Mouse (Mus musculus): ENCODE results near the gene Rab2b. TPM values are rescaled to one million over a fixed set of nuclear protein-coding genes. Genes with fewer than 3 reads are reported as not detected.
"Not testable (repeated sequence)": the region's sequence is repeated elsewhere in the genome, so short reads cannot be mapped to it uniquely, and the experiment has no call there.

Rab2b gene
- polyA plus RNA-seq, 1 experiment from 2014 or later, result 27.5 TPM

DNA sequence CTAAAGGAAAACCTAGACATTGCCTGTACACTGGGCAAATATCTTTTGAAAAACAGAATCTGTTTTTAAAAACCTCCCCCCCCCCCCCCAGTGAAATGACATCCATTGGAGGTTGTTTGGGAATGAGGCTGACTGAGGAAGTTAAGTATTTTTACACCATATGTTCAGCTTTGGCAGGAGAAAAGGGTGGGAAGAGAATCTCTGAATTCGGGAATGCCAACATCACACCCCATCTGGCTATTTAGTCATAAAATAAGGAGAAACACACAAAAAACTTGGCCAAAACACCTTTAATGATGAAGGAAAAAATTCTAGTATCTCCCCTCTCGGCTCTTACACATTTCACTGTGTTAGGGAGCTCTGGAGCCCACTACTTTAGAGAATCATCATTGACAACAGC is 31.6 kb upstream of the Rab2b start:
- peaks cover 48% of the 10 kb centered on the region for H3K4me1 ChIP-seq
- no peak overlapping the region for H3K27ac ChIP-seq (replicated peaks)
- H3K4me3 ChIP-seq, result 0 out of 2 replicates have a peak overlapping the region, but pooled peaks have one; percentile 34
- H3K36me3 ChIP-seq, result peaks cover 82% of the 10 kb centered on the region
- DNase-seq (ENCODE audit: low spot score), result no peak
- no peaks in the 10 kb centered on the region for H3K27me3 ChIP-seq (ENCODE audit: low read depth, poor library complexity, severe bottlenecking)
- 96% methylated on average over 2 of the region's 2 CpGs for WGBS
- peaks cover 6% of the 10 kb centered on the region; the same call in 1 of the 2 replicates for H3K9me3 ChIP-seq (replicated peaks)

DNA sequence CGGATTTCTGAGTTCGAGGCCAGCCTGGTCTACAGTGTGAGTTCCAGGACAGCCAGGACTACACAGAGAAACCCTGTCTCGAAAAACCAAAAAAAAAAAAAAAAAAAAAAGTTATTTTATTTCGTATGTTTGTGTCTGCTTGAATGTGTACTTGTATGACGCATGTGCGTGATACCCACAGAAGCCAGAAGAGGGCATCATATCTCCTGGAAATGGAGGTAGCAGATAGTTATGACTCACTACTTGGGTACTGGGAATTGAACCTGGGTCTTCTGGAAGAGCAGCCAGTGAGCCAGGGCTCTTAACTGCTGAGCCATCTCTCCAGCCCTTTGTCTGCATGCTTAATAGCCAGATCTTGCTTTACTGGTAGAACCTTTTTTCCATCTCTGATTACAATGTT is 31.0 kb upstream of the Rab2b start:
- not testable (repeated sequence) for DNase-seq (ENCODE audit: low spot score); H3K9me3 ChIP-seq (replicated peaks); H3K4me3 ChIP-seq; H3K27me3 ChIP-seq (ENCODE audit: low read depth, poor library complexity, severe bottlenecking); H3K27ac ChIP-seq (replicated peaks)
- Histone ChIP-seq H3K36me3 (peaks cover 77% of the 10 kb centered on the region), H3K4me1 (peaks cover 46% of the 10 kb centered on the region)
- WGBS, result 89% methylated on average over 6 of the region's 6 CpGs

DNA sequence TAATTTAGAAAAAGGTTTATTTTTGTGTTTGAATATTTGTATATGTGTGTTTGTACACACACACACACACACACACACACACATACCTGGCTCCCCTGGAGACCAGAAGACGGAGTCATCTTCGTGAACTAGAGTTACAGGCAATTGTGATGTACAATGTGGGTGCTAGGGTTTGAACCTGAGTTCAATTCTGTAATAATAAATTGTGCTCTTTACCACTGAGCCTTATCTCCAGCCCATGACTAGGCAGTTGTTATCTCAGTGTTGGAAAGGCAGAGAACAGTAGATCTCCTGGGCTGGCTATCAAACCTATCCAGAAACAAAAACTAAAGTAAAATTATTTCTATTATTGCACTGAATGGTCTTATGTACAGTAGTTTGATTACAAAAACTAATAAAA is 26.8 kb upstream of the Rab2b start:
- DNase-seq (ENCODE audit: low spot score), result no peak
- WGBS, result 91% methylated on average over 2 of the region's 2 CpGs
- H3K4me3 ChIP-seq, result no peak overlapping the region
- H3K27ac ChIP-seq (replicated peaks), result no peak overlapping the region
- peaks cover 9% of the 10 kb centered on the region for H3K4me1 ChIP-seq
- no peaks in the 10 kb centered on the region for H3K27me3 ChIP-seq (ENCODE audit: low read depth, poor library complexity, severe bottlenecking)
- H3K36me3 ChIP-seq, result peaks cover 34% of the 10 kb centered on the region
- 0 out of 2 replicates have a peak, but pooled peaks cover 6% of the 10 kb centered on the region for H3K9me3 ChIP-seq (replicated peaks)

DNA sequence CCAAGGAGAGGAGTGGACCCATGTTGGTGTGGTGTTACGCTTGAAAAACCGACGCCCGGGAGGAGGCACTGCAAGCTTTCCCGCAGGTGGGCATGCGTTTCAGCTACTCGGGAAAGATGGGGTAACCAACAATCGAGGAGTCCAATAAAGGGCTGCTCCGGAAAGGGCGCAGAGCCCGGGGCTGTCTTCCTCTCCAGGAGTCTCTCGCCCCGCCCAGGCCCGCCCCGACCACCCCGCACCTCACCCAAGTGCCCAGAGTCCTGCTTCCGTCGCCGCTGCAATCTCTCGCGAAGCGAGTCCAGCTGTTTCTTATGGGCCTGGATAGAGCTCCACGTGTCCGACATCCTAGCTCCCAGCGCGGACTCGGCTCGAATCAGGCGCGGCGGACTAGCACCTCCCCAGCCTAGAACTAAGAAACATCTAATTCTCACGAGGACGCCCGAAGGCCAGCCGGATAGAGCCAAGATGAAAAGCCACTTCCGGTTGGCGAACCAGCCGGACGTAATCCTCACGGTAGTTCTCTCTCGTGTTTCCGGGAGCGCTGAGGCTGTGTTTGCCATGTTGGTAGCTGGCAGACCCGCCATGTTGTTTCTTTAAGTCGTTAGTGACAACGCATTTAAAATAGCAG is 25.4 kb upstream of the Rab2b start, which contains the start of gene Mettl3:
Gene Mettl3, minus strand, starts transcription at position 485 of the 628 bp plus-strand sequence.
- DNase-seq (ENCODE audit: low spot score), result peak; percentile 93
- H3K9me3 ChIP-seq (replicated peaks), result no peaks in the 10 kb centered on the region
- H3K4me1 ChIP-seq, result peaks cover 9% of the 10 kb centered on the region
- H3K27me3 ChIP-seq (ENCODE audit: low read depth, poor library complexity, severe bottlenecking), result no peaks in the 10 kb centered on the region
- H3K27ac ChIP-seq (replicated peaks), result peak within 1 kb of the TSS; percentile 93
- peak within 1 kb of the TSS; percentile 83 for H3K4me3 ChIP-seq
- under 1% methylated on average over 46 of the region's 46 CpGs for WGBS
- peaks cover 29% of the 10 kb centered on the region for H3K36me3 ChIP-seq

DNA sequence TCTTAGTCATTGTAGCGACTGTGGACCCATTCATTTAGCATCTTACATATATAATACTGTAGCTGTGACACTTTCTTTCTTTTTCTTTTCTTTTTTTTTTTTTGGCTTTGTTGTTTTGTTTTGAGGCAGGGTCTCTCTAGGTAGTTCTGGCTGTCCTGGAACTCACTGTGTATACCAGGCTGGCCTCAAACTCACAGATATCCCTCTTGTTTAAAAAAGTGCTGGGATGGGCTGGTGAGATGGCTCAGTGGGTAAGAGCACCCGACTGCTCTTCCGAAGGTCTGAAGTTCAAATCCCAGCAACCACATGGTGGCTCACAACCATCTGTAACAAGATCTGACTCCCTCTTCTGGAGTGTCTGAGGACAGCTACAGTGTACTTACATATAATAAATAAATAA is 24.2 kb upstream of the Rab2b start:
- 89% methylated on average over 3 of the region's 3 CpGs for WGBS
- H3K27ac ChIP-seq (replicated peaks); H3K27me3 ChIP-seq (ENCODE audit: low read depth, poor library complexity, severe bottlenecking); H3K9me3 ChIP-seq (replicated peaks); DNase-seq (ENCODE audit: low spot score); H3K4me1 ChIP-seq: not testable (repeated sequence)
- peak overlapping the region; percentile 83; the same call in 1 of the 2 replicates for H3K4me3 ChIP-seq
- H3K36me3 ChIP-seq, result peaks cover 29% of the 10 kb centered on the region

DNA sequence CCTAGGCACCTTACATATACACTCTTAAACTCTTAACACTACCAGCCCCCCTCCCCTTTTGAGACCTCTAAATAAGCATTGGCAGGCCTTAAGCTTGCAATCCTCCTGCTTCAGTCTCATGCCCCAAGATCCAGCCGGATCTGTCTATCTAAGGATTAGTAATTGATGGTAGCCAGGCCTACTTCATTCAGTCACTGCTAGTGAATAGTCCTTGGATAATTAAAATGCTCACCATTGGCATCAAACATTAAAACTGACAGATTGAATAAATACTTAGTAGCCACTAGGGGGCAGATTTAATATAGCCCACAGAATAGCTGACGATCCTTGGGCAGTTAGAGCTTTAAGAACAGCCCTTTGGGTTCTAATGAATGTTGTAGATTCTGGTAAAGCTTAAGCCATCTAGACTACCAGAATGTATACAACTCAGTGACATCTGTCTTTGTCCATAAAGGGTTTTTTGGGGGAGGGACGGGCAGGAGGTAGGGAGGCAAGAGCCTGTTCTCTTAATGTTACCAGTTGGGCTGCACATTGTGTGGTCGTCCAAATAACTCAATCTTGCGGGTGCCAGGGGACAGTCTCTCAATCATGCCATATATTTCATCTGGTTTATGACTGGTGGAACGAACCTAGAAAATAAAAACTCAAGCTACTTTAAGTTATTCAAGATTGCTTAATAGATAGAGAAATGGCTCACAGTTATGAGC is 16.4 kb upstream of the Rab2b start:
- H3K9me3 ChIP-seq (replicated peaks), result no peaks in the 10 kb centered on the region
- DNase-seq (ENCODE audit: low spot score), result no peak
- no peak overlapping the region for H3K27ac ChIP-seq (replicated peaks)
- no peaks in the 10 kb centered on the region for H3K4me1 ChIP-seq
- H3K4me3 ChIP-seq, result no peak overlapping the region
- H3K36me3 ChIP-seq, result peaks cover 99% of the 10 kb centered on the region
- 76% methylated on average over 6 of the region's 6 CpGs for WGBS
- H3K27me3 ChIP-seq (ENCODE audit: low read depth, poor library complexity, severe bottlenecking), result no peaks in the 10 kb centered on the region

DNA sequence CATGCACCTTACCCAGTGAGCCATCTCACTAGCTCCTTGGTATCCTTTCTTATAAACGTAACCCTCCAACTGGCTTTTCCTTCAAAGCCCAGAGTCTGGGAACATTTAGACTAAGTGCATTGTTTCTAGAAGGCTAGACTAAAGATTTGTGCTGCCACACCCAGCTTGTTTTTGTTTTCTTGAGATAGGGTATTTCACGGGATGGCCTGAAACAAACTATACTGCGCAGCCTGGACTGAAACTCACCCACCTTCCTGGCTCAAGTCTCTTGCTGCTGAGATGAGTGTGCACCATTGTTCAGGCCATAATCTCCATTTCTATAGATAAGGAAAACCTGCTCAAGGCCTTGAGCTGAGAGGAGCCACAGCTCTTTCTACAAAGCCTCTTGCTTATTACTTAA is 4.8 kb upstream of the Rab2b start:
- H3K36me3 ChIP-seq, result peaks cover 46% of the 10 kb centered on the region
- H3K9me3 ChIP-seq (replicated peaks), result no peaks in the 10 kb centered on the region
- H3K4me3 ChIP-seq, result no peak overlapping the region
- H3K27ac ChIP-seq (replicated peaks), result no peak overlapping the region
- H3K27me3 ChIP-seq (ENCODE audit: low read depth, poor library complexity, severe bottlenecking), result no peaks in the 10 kb centered on the region
- WGBS, result 93% methylated on average over 3 of the region's 3 CpGs
- peaks cover 10% of the 10 kb centered on the region for H3K4me1 ChIP-seq
- no peak for DNase-seq (ENCODE audit: low spot score)

DNA sequence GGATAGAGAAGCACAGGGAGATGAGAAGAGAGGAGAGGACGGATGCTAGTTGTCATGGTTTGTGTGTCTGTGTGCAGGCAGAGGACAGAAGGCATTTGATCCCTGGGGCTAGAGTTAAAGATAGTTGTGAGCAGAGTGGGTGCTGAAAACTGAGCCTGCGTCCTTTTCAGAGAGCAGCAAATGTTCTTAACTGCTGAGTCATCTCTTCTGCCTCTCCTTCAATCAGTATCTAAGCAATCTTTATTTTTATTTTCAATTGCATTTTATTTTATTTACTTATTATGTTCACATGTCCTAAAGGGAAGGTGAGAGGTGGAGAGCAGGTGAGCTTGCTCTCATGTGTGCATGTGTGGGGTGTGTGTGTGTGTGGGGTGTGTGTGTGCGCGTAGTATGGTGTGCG is 4.3 kb upstream of the Rab2b start:
- 98% methylated on average over 5 of the region's 5 CpGs for WGBS
- DNase-seq (ENCODE audit: low spot score), result no peak
- peaks cover 40% of the 10 kb centered on the region for H3K36me3 ChIP-seq
- no peaks in the 10 kb centered on the region for H3K27me3 ChIP-seq (ENCODE audit: low read depth, poor library complexity, severe bottlenecking)
- H3K4me3 ChIP-seq, result no peak overlapping the region
- no peak overlapping the region for H3K27ac ChIP-seq (replicated peaks)
- no peaks in the 10 kb centered on the region for H3K9me3 ChIP-seq (replicated peaks)
- H3K4me1 ChIP-seq, result peaks cover 12% of the 10 kb centered on the region

DNA sequence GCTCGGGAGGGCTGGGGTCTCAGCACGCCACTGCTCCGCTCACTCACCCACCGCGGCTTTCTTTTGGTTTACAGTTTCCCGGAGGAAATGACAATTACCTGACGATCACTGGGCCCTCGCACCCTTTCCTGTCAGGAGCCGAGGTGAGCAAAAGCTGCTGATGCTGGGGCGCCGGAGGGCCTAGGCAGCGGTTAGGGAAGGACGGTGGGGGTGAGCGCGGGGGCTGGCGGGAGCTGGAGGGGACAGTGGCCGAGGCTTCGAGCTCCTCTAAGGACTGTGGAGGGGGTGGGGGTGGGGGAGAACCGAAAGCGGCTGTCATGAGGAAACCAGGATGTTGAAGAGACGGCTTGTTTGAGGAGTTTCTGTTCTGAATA is 389 bp upstream of the Rab2b start:
- DNase-seq (ENCODE audit: low spot score), result no peak
- Histone ChIP-seq H3K36me3 (peaks cover 14% of the 10 kb centered on the region), H3K27me3 (ENCODE audit: low read depth, poor library complexity, severe bottlenecking) (no peaks in the 10 kb centered on the region), H3K4me3 (peak overlapping the region; percentile 92), H3K9me3 (replicated peaks) (no peaks in the 10 kb centered on the region), H3K27ac (replicated peaks) (peak overlapping the region; percentile 88), H3K4me1 (peaks cover 20% of the 10 kb centered on the region)
- WGBS, result under 1% methylated on average over 21 of the region's 21 CpGs

DNA sequence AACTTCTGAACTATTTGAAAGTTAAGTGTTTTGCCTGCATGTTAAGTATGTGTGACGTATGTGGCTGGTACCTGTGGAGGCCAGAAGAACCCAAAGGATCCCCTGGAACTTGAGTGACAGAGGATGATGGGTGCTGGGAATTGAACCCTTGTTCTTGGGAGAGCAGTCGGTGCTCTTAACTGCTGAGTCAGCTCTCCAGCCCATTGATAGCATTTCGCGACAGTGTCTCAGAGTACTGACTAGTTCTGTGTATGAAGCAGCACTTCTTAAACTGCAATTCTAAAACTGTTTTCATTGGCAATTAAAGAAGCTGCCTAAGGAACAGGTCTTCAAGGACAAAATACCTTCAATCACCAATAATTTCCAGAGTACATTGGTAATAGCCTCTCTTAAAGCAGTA is 2.1 kb downstream of the Rab2b start:
- 93% methylated on average over 4 of the region's 4 CpGs for WGBS

DNA sequence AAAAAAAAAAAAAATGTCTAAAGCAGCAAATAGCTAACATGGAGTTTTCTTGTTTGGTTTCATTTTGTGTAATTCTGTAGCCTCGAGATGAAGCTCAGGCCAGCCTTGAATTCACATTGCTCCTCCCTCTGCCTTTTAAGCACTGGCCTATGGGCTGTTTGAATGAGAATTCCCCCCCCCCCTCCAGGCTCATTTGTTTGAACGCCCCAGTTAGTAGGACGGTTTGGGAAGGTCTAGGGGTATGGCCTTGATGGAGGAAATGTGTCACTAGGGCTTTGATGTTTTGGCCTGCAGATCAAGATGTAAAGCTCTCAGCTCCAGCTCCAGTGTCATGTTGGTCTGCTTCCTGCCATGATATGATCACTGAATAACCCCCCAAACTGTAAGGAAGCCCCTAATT is 6.6 kb downstream of the Rab2b start:
- H3K27ac ChIP-seq (replicated peaks), result no peak overlapping the region
- H3K36me3 ChIP-seq, result peaks cover 48% of the 10 kb centered on the region
- no peaks in the 10 kb centered on the region for H3K4me1 ChIP-seq
- no peak overlapping the region for H3K4me3 ChIP-seq
- H3K27me3 ChIP-seq (ENCODE audit: low read depth, poor library complexity, severe bottlenecking), result no peaks in the 10 kb centered on the region
- WGBS, result 79% methylated on average over 3 of the region's 3 CpGs
- no peak for DNase-seq (ENCODE audit: low spot score)
- no peaks in the 10 kb centered on the region for H3K9me3 ChIP-seq (replicated peaks)

More for the DNA sequence above, 2.1 kb downstream of the Rab2b start:
- H3K4me1 ChIP-seq, result peaks cover 20% of the 10 kb centered on the region
- no peak overlapping the region for H3K4me3 ChIP-seq
- H3K27ac ChIP-seq (replicated peaks), result no peak overlapping the region
- peaks cover 29% of the 10 kb centered on the region for H3K36me3 ChIP-seq
- H3K9me3 ChIP-seq (replicated peaks), result no peaks in the 10 kb centered on the region
- no peak for DNase-seq (ENCODE audit: low spot score)
- no peaks in the 10 kb centered on the region for H3K27me3 ChIP-seq (ENCODE audit: low read depth, poor library complexity, severe bottlenecking)

DNA sequence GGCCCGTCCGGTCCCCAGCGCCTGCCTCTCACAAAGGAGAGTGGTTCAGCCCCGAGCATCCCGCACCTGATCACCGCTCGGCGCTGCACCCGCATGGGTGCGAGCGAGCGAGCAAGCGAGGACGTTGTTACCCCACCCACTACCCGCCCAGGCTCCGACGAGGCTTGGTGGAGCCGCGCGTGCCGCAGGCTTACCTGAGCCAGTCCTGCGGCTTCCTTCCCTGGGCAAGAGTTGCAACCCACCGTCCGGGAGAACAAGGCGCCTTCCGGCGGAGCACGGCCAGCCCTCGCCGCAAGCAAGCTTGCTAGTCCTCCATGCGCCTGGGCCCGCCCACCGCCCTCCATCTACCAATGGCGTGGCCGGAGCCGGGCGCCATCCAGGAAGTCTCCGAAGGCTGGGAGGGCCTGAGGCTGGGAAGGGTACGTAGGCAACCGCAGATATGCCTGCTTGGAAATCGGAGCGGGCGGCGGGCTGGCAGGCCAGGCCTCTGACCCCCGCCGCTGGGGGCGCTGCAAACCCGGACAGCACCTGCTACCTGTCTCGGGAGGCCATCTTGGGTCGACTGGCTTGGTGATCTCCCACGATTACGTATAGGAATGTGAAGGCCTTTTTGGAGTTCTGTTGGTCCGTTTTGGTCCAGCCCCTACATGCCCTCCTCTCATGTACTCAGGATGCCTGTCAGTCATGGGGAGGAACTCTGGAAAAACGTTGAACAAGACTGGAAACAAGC is 21.7 kb downstream of the Rab2b start, which contains the start of gene Chd8:
Gene Chd8, minus strand, starts transcription at position 297 of the 730 bp plus-strand sequence.
- H3K27me3 ChIP-seq (ENCODE audit: low read depth, poor library complexity, severe bottlenecking), result no peaks in the 10 kb centered on the region
- peak within 1 kb of the TSS; percentile 94 for H3K4me3 ChIP-seq
- H3K9me3 ChIP-seq (replicated peaks), result no peaks in the 10 kb centered on the region
- WGBS, result under 1% methylated on average over 54 of the region's 54 CpGs
- DNase-seq (ENCODE audit: low spot score), result peak; percentile 98
- peaks cover 10% of the 10 kb centered on the region for H3K36me3 ChIP-seq
- H3K27ac ChIP-seq (replicated peaks), result peak within 1 kb of the TSS; percentile 97
- peaks cover 28% of the 10 kb centered on the region for H3K4me1 ChIP-seq

Measured in midbrain, embryonic 10.5 days (tissue).